Mouse (Mus musculus) WW6 (cell line): ENCODE data around the gene Prl7d1.
"Not testable (repeated sequence)": the region's sequence is repeated elsewhere in the genome, so short reads cannot be mapped to it uniquely, and the experiment has no call there.

ENCODE experiments used
- DNase-seq: peaks from one replicate; pipeline ENCODE4 v3.0.0-alpha.2; 2013; ENCODE audit warnings: low read depth, low spot score

Gene Prl7d1

DNA sequence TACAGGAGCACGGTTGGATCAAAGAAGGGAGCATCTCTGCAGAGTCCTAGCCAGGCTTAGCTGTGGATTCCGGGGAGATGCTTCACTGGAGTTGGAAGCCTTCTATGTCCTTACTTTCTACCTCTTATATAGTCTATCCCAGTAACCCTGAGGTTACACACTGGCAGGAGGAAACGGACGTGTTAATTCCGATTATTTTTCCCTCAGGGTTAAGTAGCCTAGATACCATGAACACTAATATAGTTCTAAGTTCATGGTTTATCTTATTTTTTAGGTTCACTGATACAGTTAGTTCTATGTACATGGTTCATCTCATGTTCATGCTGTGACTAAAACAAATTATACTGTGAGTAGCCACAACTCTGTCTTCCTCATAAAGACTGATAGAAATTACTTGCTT lies at the start of gene Prl7d1:
Gene Prl7d1 (minus strand): TSS at position 101 of the 400 bp plus-strand sequence.
- no peak for DNase-seq

DNA sequence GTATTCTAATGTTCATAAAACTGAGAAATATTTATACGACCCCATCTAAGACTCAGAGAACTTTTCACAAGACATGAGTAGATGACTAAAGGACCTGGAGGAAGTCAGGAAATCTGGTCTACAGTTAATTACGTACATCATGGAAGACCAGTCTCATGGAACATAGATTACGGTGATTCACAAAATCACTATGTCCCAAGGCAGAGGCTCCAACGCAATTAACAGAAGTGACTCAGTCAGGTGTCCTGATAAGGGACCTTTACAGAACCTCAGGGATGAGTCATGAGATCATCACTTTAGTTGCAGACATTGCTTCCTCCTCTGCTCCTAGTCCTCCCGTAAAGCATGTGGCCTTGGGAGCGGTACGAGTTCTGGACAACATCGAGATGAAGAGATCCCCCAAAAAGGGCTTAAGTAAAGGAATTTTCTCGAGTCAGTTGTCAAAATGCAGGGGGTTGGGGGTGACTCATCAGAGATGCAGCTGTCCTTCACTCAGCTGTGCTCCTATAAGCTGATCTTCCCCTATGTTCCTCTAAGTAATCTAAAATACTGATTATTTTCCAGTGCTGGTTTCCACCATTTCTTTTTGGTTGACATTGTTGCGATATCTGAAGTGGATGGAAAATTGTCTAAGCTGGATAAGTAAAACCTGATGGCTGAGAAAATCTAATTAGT lies 18.1 kb upstream of the Prl7d1 start:
- no peak for DNase-seq

DNA sequence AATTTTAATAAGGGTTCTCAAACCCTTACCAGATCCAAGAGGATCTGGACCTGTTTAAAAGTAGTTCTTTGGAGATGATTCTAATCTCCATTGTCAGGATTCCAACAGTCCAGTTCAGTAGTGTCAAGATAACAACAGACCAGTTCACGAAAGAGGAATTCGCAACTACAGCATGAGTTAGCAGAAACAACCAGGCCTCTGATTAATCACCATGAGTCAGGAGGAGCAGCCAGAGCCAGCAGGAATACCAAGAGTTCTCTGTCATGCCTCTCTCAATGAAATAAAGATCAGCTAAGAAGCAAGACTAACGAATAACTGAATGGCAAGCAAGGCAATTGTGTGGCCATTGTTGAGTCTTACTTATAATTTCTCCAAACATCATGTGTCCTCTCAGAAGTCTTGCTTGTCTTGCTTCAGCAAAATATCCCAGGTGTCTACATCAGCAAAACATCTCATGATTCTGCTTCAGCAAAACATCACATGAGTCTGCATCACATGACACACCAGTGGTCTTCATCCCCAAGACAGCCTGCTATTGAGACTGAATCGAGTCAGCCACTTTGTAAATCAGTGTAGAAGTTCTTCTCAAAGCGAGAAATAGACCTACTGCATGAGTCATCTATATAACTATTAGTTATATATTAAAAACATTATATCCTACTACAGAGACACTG lies 13.9 kb upstream of the Prl7d1 start:
- DNase-seq, result not testable (repeated sequence)

DNA sequence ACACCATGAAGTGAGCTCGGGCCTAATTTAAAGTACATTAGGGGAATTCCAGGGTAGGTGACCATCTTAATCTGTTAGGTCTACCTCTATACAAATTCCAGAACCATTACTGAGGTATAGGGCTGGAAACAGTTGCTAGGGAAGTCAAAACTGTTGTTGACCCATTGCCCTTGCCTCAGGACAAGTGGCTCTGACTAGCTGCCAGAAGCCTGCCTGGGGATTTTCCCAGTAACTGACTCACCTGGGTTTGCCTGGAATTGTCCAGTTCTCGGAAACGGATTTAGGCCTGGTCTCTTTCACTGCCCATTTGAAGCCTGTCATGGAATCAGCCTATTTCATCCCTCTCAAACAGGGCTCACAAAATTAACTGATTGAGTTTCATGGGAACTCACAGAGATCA lies 8.5 kb upstream of the Prl7d1 start:
- not testable (repeated sequence) for DNase-seq

DNA sequence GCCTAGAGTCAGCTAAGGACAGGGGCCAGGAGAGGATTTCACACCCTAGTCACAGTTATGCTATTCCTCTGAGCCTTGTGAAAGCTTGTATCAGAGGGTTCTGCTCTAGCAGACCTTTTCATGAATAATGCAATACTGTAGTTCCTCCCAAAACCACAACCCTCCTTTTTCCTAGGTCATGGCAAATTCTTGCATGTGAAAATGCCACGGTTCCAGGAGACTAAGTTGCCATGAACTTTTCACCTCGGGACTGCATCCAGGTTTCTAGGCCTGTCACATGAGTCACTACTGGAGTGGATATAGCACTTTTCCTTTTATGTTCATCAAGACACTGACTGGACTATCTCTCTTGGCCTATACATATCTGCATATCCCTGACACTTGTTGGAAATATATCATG lies 10.0 kb downstream of the Prl7d1 start:
- DNase-seq, result no peak

DNA sequence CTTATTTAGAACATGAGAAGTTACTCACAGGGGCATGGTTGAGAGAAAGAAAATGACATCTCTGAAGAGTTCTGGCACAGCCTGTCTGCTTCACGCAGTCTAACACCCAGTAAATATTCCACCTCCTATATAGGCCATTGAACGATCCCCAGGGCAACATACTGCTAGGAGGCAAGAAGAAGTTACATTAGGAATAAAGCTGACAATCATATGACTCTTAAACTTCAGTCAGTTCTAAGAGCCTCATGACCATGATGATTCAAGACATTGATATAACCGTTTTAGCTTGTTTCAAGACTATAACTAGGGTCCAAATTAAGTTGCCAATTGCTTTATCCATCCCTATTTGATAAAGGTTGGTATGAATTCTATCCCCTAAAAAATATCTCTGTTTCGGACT lies 48.6 kb downstream of the Prl7d1 start, which contains the start of gene Prl7a2:
Gene Prl7a2 (minus strand): TSS at position 101 of the 400 bp plus-strand sequence.
- no peak for DNase-seq

DNA sequence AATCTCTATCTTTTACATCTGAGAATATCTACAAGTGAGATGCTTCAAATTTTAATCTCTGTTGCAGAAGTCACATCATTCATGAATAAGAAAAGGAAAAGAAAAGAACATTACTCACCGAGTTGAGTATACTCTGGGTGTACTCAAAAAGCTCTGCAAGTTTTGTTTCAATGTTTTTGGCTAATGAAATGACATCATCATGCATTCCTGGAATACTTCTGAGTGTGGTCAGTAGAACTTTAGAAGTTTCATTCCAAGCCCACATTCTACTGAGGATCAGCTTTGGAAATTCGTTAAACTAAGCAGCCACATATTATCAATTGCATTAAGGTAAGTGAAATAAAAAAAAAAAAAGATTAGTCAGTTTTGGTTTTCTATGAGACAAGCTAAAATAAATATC lies 55.8 kb downstream of the Prl7d1 start:
- DNase-seq, result no peak
